Mouse (Mus musculus) myocyte (in vitro differentiated cells): Measurements from ENCODE around the gene Nlgn3. TPM values are rescaled to one million over a fixed set of nuclear protein-coding genes. Genes with fewer than 3 reads are reported as not detected.

ENCODE experiments used
- H3K27me3 ChIP-seq: one replicate; pipeline ENCODE4 v1.6.1; 2011; ENCODE audit not compliant: control insufficient read depth, insufficient read depth, insufficient read length
- H3K36me3 ChIP-seq: one replicate; pipeline ENCODE4 v1.6.1; 2011; ENCODE audit not compliant: control insufficient read depth, insufficient read depth
- H3K4me2 ChIP-seq: one replicate; pipeline ENCODE4 v1.6.1; 2011; ENCODE audit warnings: low read depth, control low read depth
- H3K4me3 ChIP-seq: one replicate; pipeline ENCODE4 v1.5.1; 2011; ENCODE audit warnings: mild to moderate bottlenecking, control low read depth, moderate library complexity
- H3K79me2 ChIP-seq: one replicate; pipeline ENCODE4 v1.6.1; 2011; ENCODE audit not compliant: control insufficient read depth, insufficient read depth
- H3ac ChIP-seq: one replicate; pipeline ENCODE4 v1.6.1; 2011; ENCODE audit not compliant: control insufficient read depth, insufficient read length
- CEBPB ChIP-seq: IDR thresholded peaks from 2 replicates; pipeline ENCODE4 v1.6.1; 2011; ENCODE audit warnings: mild to moderate bottlenecking, moderate library complexity; ENCODE audit not compliant: poor library complexity, insufficient read depth, severe bottlenecking
- E2F4 ChIP-seq: IDR thresholded peaks from one replicate; pipeline ENCODE4 v1.6.1; 2011; ENCODE audit warnings: mild to moderate bottlenecking, control low read depth, moderate library complexity; ENCODE audit not compliant: insufficient read depth
- MAX ChIP-seq: IDR thresholded peaks from one replicate; pipeline ENCODE4 v1.6.1; 2011; ENCODE audit warnings: low read depth, mild to moderate bottlenecking, control low read depth
- MYOD1 ChIP-seq, 3 experiments: IDR thresholded peaks; one replicate each; pipeline ENCODE4 v1.6.1; 2011; ENCODE audit warnings: control low read depth in 2 of 3, low read depth in 2 of 3, mild to moderate bottlenecking in 2 of 3, moderate library complexity in 1 of 3; ENCODE audit not compliant: insufficient read length in 2 of 3, control insufficient read depth in 1 of 3
- MYOG ChIP-seq, 3 experiments: IDR thresholded peaks; one replicate each; pipeline ENCODE4 v1.6.1; 2011; ENCODE audit warnings: control low read depth in 2 of 3, low read depth in 2 of 3, mild to moderate bottlenecking in 2 of 3; ENCODE audit not compliant: insufficient read length in 2 of 3, control insufficient read depth in 1 of 3, insufficient read depth in 1 of 3
- POLR2A ChIP-seq: IDR thresholded peaks from one replicate; pipeline ENCODE4 v1.6.1; 2011; ENCODE audit warnings: low read depth, mild to moderate bottlenecking, control low read depth, moderate library complexity; ENCODE audit not compliant: insufficient read length
- POLR2AphosphoS2 ChIP-seq: IDR thresholded peaks from one replicate; pipeline ENCODE4 v1.6.1; 2011; ENCODE audit warnings: low read depth, control low read depth; ENCODE audit not compliant: insufficient read length
- REST ChIP-seq: IDR thresholded peaks from one replicate; pipeline ENCODE4 v1.6.1; 2011; ENCODE audit warnings: mild to moderate bottlenecking, control low read depth, moderate library complexity; ENCODE audit not compliant: insufficient read depth, insufficient read length
- SRF ChIP-seq: IDR thresholded peaks from one replicate; pipeline ENCODE4 v1.6.1; 2011; ENCODE audit warnings: low read depth; ENCODE audit not compliant: control insufficient read depth, insufficient read length
- TCF12 ChIP-seq: IDR thresholded peaks from one replicate; pipeline ENCODE4 v1.6.1; 2011; ENCODE audit warnings: mild to moderate bottlenecking, control low read depth; ENCODE audit not compliant: poor library complexity, insufficient read depth, severe bottlenecking
- TCF3 ChIP-seq: IDR thresholded peaks from one replicate; pipeline ENCODE4 v1.6.1; 2011; ENCODE audit warnings: low read depth, control low read depth; ENCODE audit not compliant: insufficient read length
- USF1 ChIP-seq: IDR thresholded peaks from one replicate; pipeline ENCODE4 v1.6.1; 2011; ENCODE audit warnings: low read depth, mild to moderate bottlenecking, control low read depth, moderate library complexity
- polyA plus RNA-seq: library from polyadenylated mRNA; unstranded; fragments of >200 nt; fragmentation: generic; extraction: Trizol; gene quantifications from one replicate; pipeline ENCODE4 v1.2.1, GENCODE M21; 2012; ENCODE audit warnings: missing spikeins

Nlgn3 gene
- polyA plus RNA-seq, 1 experiment, result not detected

- no peaks in the 10 kb centered on the region for H3K79me2 ChIP-seq
- H3K4me2 ChIP-seq, result peak overlapping the region; percentile 55
- no peaks in the 10 kb centered on the region for H3K36me3 ChIP-seq
- H3K27me3 ChIP-seq, result no peaks in the 10 kb centered on the region
- no peak overlapping the region for H3ac ChIP-seq
- peak overlapping the region; percentile 46 for H3K4me3 ChIP-seq
- TF ChIP-seq USF1 (no peak), MAX (no peak), MYOD1 (IDR thresholded peaks at IDR 0.05; ENCODE audit: control insufficient read depth in 1 of 3, insufficient read length in 2 of 3, low read depth in 2 of 3) (no peak), REST (no peak), TCF12 (no peak), TCF3 (no peak), E2F4 (no peak), CEBPB (no peak), MYOG (IDR thresholded peaks at IDR 0.05; ENCODE audit: control insufficient read depth in 1 of 3, insufficient read depth in 1 of 3, insufficient read length in 2 of 3, low read depth in 2 of 3) (no peak), POLR2AphosphoS2 (no peak), SRF (no peak), POLR2A (no peak)
These were observed 25.6 kb upstream of the Nlgn3 start for GRCm38 (mm10) chrX:101273410-101273809.

GRCm38 (mm10) chrX:101273875-101274738 is 24.9 kb upstream of the Nlgn3 start, which contains the start of gene Med12:
Med12 (plus strand) TSS chrX:101274030.
- Histone ChIP-seq H3K4me3 (peak within 1 kb of the TSS; percentile 46), H3ac (peak within 1 kb of the TSS; percentile 19), H3K4me2 (peak within 1 kb of the TSS; percentile 64), H3K79me2 (no peaks in the 10 kb centered on the region), H3K27me3 (no peaks in the 10 kb centered on the region), H3K36me3 (no peaks in the 10 kb centered on the region)
- no peak for TF ChIP-seq MYOG (IDR thresholded peaks at IDR 0.05; ENCODE audit: control insufficient read depth in 1 of 3, insufficient read depth in 1 of 3, insufficient read length in 2 of 3, low read depth in 2 of 3)
- peak; percentile 61 for TF ChIP-seq POLR2A
- peak; percentile 40 for TF ChIP-seq E2F4
- no peak for TF ChIP-seq REST
- peak; percentile 45 for TF ChIP-seq POLR2AphosphoS2
- no peak for TF ChIP-seq CEBPB

GRCm38 (mm10) chrX:101282813-101283212 is 16.2 kb upstream of the Nlgn3 start:
- no peak for TF ChIP-seq TCF3
- no peak for TF ChIP-seq TCF12
- TF ChIP-seq POLR2A, result no peak
- no peak for TF ChIP-seq SRF
- TF ChIP-seq USF1, result no peak
- no peak for TF ChIP-seq REST
- no peak for TF ChIP-seq CEBPB
- no peak for TF ChIP-seq POLR2AphosphoS2
- TF ChIP-seq MAX, result no peak
- TF ChIP-seq E2F4, result no peak
- no peak for TF ChIP-seq MYOD1 (IDR thresholded peaks at IDR 0.05; ENCODE audit: control insufficient read depth in 1 of 3, insufficient read length in 2 of 3, low read depth in 2 of 3)
- no peak for TF ChIP-seq MYOG (IDR thresholded peaks at IDR 0.05; ENCODE audit: control insufficient read depth in 1 of 3, insufficient read depth in 1 of 3, insufficient read length in 2 of 3, low read depth in 2 of 3)
- no peaks in the 10 kb centered on the region for H3K27me3 ChIP-seq
- no peak overlapping the region for H3K4me2 ChIP-seq
- H3K4me3 ChIP-seq, result no peak overlapping the region
- H3K79me2 ChIP-seq, result no peaks in the 10 kb centered on the region
- no peak overlapping the region for H3ac ChIP-seq
- peaks cover 5% of the 10 kb centered on the region for H3K36me3 ChIP-seq

GRCm38 (mm10) chrX:101285534-101285933 is 13.4 kb upstream of the Nlgn3 start:
- Histone ChIP-seq H3K36me3 (peaks cover 5% of the 10 kb centered on the region), H3K4me2 (no peak overlapping the region), H3K27me3 (no peaks in the 10 kb centered on the region)

More at GRCm38 (mm10) chrX:101285534-101285933, 13.4 kb upstream of the Nlgn3 start:
- H3K79me2 ChIP-seq, result no peaks in the 10 kb centered on the region
- no peak overlapping the region for H3K4me3 ChIP-seq
- no peak overlapping the region for H3ac ChIP-seq
- TF ChIP-seq USF1, result no peak
- TF ChIP-seq SRF, result no peak
- no peak for TF ChIP-seq MYOD1 (IDR thresholded peaks at IDR 0.05; ENCODE audit: control insufficient read depth in 1 of 3, insufficient read length in 2 of 3, low read depth in 2 of 3)
- TF ChIP-seq MAX, result no peak
- TF ChIP-seq TCF12, result no peak
- TF ChIP-seq POLR2A, result no peak
- TF ChIP-seq POLR2AphosphoS2, result no peak
- no peak for TF ChIP-seq TCF3
- TF ChIP-seq MYOG (IDR thresholded peaks at IDR 0.05; ENCODE audit: control insufficient read depth in 1 of 3, insufficient read depth in 1 of 3, insufficient read length in 2 of 3, low read depth in 2 of 3), result no peak
- TF ChIP-seq CEBPB, result no peak
- no peak for TF ChIP-seq REST
- TF ChIP-seq E2F4, result no peak
